Mouse (Mus musculus): ENCODE measurements around the gene Tmem151a. TPM values are rescaled to one million over a fixed set of nuclear protein-coding genes. Genes with fewer than 3 reads are reported as not detected.

Gene Tmem151a
- polyA plus RNA-seq, 1 experiment from 2014 or later, result 2.9 TPM

DNA sequence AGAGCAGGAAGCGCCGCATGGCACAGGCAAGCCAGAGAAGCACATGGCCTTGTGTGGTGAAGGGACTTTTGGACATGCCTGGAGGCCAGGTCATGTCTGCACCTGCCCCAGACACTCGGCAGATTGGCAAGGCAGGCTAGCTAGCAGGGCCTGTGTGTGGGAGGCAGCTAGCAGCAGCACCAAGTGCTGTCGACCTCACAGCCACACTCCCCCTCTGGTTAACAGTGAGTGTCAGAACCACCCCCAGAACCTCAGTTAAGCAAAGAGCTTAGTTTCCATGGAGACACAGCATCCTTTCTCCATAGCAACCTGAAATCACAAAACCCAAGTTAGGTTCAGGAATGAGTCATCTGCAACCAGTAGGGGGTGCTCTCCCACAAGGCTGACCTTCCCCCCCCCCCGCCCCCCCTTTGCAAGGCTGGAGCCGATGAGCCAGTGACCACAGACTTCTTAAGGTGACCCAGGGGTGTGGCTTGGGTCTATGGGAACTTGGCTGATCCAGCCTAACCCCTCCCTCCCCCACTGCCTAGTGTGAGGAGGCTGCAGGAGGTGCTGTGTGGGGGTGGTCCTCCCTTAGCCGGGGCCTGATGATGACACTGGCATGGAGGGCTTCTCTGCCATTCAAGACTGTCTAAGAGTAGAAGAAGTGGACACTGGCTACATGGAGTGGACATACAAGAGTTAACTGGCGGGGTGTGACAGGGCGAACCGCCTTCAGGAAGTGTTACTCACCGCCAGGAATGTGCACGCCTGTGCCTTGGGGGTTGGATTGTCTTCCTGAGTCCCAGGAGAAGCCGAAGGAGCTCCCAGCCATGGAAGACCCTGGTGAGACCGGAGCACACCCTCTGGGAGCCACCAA lies 35.1 kb downstream of the Tmem151a start, which contains the start of gene Rin1:
Gene Rin1, plus strand, starts transcription at position 435 of the 859 bp plus-strand sequence.
- Histone ChIP-seq H3K4me3 (peak within 1 kb of the TSS; percentile 13; the same call in 1 of the 2 replicates), H3K4me1 (peaks cover 29% of the 10 kb centered on the region), H3K27ac (0 out of 2 replicates have a peak within 1 kb of the TSS, but pooled peaks have one; percentile 25), H3K27me3 (peaks cover 47% of the 10 kb centered on the region), H3K36me3 (peaks cover 34% of the 10 kb centered on the region), H3K9me3 (no peaks in the 10 kb centered on the region), H3K9ac (no peak within 1 kb of the TSS), H3K4me2 (replicated peaks) (peak within 1 kb of the TSS; percentile 38)
- no peak for ATAC-seq (ENCODE audit: insufficient number of reproducible peaks, insufficient read depth, low FRiP score, low TSS enrichment)
- WGBS, result 12% methylated on average over 14 of the region's 14 CpGs

DNA sequence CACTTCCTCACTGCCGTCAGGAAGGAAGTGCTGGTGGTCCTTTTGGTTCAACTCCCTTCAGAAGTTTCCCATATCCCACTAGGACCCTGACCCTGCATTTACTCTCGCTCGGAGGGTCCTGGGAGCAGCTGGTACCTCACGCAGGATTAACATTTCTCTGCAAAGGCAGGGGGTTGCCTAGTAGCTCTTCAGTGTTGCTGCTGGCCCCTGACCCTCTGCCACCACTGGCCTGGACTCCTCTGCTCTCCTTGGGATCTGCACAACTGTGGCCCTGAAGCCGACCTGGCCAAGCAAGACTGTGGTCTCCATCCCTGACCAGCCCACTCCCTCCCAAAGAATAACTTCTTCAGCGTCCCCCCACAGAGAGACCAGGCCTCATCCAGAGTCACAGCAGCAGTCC lies 36.0 kb downstream of the Tmem151a start:
- Histone ChIP-seq H3K4me1 (peaks cover 29% of the 10 kb centered on the region), H3K9me3 (no peaks in the 10 kb centered on the region), H3K4me3 (no peak overlapping the region), H3K27ac (no peak overlapping the region), H3K36me3 (peaks cover 34% of the 10 kb centered on the region), H3K4me2 (replicated peaks) (no peak overlapping the region), H3K27me3 (peaks cover 44% of the 10 kb centered on the region), H3K9ac (no peak overlapping the region)
- ATAC-seq (ENCODE audit: insufficient number of reproducible peaks, insufficient read depth, low FRiP score, low TSS enrichment), result no peak
- 75% methylated on average over 6 of the region's 6 CpGs for WGBS

DNA sequence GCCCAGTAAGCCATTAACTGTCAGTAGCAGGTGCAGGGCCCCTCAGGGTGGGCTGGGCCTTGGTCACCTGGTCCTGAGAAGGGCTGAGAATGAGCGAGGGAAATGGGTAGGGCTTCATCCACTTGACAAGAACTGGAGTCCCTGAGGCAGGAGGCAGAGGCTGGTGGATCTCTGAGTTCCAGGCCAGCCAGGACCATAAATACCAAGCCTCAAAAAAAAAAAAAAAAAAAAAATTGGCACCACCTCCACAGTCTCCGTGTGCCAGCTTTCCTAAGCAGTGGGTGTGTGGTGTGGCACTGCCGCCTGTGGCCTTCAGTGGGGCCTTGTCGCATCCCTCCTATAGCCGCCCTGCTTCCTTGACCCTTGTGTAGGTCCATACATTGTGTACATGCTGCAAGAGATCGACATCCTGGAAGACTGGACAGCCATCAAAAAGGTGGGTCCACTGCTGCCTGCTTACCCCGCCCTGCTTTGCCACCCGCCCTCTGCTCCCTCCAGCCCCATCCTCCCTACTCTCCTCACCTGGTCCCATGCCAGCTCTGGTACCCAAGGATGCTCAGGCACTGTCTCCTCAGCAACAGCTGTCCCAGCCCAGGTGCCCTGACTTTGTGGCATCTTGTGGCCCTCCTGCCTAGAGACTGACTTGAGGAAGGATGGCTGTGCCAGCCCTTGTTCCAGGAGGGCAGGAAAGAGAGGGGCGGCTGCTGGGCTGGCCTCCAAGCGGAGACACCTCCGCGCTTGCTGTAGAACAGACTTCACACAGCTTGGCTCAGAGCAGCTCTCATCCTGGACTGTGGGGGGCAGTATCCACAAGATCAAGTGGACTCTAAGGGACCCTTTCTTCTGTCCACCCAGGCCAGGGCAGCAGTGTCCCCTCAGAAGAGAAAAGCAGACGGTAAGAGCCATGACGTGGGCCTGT lies 36.9 kb downstream of the Tmem151a start:
- no peaks in the 10 kb centered on the region for H3K9me3 ChIP-seq
- H3K4me1 ChIP-seq, result peaks cover 29% of the 10 kb centered on the region
- H3K9ac ChIP-seq, result no peak overlapping the region
- H3K36me3 ChIP-seq, result peaks cover 41% of the 10 kb centered on the region
- ATAC-seq (ENCODE audit: insufficient number of reproducible peaks, insufficient read depth, low FRiP score, low TSS enrichment), result no peak
- peaks cover 38% of the 10 kb centered on the region for H3K27me3 ChIP-seq
- WGBS, result 83% methylated on average over 14 of the region's 14 CpGs
- no peak overlapping the region for H3K4me2 ChIP-seq (replicated peaks)
- no peak overlapping the region for H3K4me3 ChIP-seq
- H3K27ac ChIP-seq, result no peak overlapping the region

DNA sequence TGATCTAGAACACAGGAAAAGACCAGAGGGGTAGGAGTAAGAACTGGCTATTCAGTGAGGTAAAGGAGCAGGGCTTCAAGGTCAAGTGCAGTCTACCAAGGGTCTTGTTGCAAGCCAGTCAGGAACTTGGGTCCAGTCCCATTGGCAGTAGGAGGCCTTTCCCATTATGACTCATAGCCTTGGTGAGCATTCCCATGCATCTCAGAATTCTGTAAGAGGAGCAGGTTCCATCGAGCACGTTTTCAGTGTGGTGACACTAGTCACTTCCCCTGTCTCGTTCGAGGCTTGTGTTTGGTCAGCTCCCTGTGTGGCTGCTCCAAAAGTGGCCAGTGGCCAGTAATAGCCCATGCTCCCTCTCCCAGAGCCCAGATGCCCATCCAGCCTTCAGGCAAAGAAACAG lies 39.8 kb downstream of the Tmem151a start:
- Histone ChIP-seq H3K9ac (no peak overlapping the region), H3K4me3 (no peak overlapping the region), H3K27ac (no peak overlapping the region), H3K27me3 (peaks cover 9% of the 10 kb centered on the region), H3K36me3 (peaks cover 42% of the 10 kb centered on the region), H3K9me3 (no peaks in the 10 kb centered on the region), H3K4me2 (replicated peaks) (no peak overlapping the region), H3K4me1 (peaks cover 23% of the 10 kb centered on the region)
- ATAC-seq (ENCODE audit: insufficient number of reproducible peaks, insufficient read depth, low FRiP score, low TSS enrichment), result no peak
- 85% methylated on average over 4 of the region's 4 CpGs for WGBS

DNA sequence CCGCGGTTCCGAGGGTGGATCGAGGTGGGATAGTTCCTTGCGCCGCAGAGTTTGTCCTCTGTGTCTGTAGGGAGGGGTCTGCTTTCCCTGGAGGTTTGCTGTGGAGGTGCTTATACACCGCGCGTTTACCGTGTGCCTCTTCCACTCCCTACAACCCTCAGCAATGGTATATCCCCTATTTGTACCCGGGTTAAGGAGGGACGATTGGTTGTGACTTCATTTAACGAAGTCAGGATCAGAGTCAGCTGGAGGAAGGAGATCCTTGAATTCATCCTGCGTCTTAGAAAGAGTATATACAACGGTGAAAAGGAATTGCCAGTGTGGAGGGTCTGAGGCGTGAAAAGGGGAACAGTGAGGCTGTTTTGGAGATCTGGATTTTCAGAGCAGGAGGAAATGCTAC lies 43.7 kb downstream of the Tmem151a start:
- Histone ChIP-seq H3K27me3 (no peaks in the 10 kb centered on the region), H3K27ac (peak overlapping the region; percentile 36; the same call in 1 of the 2 replicates), H3K36me3 (peaks cover 13% of the 10 kb centered on the region), H3K4me1 (peaks cover 35% of the 10 kb centered on the region), H3K4me3 (peak overlapping the region; percentile 91), H3K9ac (peak overlapping the region; percentile 94), H3K9me3 (no peaks in the 10 kb centered on the region), H3K4me2 (replicated peaks) (peak overlapping the region; percentile 99)
- WGBS, result 2% methylated on average over 16 of the region's 16 CpGs
- ATAC-seq (ENCODE audit: insufficient number of reproducible peaks, insufficient read depth, low FRiP score, low TSS enrichment), result no peak

DNA sequence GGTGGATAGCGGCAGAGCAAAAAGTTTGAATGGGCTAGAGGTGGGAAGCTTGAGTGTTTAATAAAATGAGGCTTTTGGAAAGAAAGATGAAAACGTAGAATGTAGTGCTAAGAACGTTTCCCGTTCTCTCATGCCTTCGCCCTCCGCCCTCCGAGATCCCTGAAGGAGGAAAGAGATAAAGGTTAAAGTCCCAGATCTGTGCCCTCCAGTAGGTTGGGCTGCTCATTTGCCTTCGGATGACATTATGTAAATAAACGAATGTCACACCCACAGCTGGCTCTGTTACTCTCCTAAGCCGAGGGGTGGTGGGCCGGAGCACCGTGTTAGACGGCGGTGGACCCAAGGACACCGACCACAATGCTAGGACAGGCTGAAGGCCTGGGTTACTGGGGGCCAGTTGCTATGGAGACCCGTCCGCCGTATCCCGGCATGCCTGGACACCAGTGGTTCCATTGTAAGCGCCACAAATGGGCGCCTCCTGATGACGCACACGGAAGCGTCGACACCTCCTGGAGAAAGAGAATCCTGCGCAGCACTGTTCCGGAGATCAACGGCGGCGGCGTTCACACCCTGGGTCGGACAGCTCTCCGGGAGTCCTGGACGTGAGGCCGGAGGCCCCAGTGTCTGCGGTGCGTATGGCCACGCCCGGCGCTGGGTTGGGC lies 44.3 kb downstream of the Tmem151a start, which contains the start of gene Brms1:
Gene Brms1, plus strand, starts transcription at position 493 of the 662 bp plus-strand sequence.
- 6% methylated on average over 40 of the region's 40 CpGs for whole genome bisulfite sequencing
- H3K9ac ChIP-seq, result peak within 1 kb of the TSS; percentile 94
- peak within 1 kb of the TSS; percentile 91 for H3K4me3 ChIP-seq
- peak within 1 kb of the TSS; percentile 99 for H3K4me2 ChIP-seq (replicated peaks)
- H3K27ac ChIP-seq, result peak within 1 kb of the TSS; percentile 36; the same call in 1 of the 2 replicates
- no peaks in the 10 kb centered on the region for H3K27me3 ChIP-seq
- H3K36me3 ChIP-seq, result peaks cover 9% of the 10 kb centered on the region
- no peaks in the 10 kb centered on the region for H3K9me3 ChIP-seq
- H3K4me1 ChIP-seq, result peaks cover 35% of the 10 kb centered on the region
- ATAC-seq (ENCODE audit: insufficient number of reproducible peaks, insufficient read depth, low FRiP score, low TSS enrichment), result peak; percentile 71

DNA sequence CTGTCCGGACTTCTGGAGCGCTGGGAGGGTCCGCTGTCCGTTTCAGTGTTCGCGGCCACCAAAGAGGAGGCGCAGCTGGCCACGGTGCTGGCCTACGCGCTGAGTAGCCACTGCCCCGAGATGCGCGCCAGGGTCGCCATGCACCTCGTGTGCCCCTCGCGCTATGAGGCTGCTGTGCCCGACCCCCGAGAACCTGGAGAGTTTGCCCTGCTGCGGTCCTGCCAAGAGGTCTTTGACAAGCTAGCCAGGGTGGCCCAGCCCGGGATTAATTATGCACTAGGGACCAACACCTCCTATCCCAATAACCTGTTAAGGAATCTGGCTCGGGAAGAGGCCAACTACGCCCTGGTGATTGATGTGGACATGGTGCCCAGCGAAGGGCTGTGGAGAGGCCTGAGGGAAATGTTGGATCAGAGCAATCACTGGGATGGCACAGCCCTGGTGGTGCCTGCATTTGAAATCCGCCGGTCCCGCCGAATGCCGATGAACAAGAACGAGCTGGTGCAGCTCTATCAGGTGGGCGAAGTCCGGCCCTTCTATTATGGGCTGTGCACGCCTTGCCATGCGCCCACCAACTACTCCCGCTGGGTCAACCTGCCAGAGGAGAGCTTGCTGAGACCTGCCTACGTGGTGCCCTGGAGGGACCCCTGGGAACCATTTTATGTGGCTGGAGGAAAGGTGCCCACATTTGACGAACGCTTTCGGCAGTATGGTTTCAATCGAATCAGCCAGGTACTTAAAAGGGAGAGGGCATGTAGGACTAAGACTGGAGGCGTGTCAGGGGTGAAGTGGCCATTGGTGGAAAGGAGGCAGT lies 45.8 kb downstream of the Tmem151a start:
- peak overlapping the region; percentile 94 for H3K9ac ChIP-seq
- peak overlapping the region; percentile 99 for H3K4me2 ChIP-seq (replicated peaks)
- peak overlapping the region; percentile 83; the same call in 1 of the 2 replicates for H3K27ac ChIP-seq
- H3K9me3 ChIP-seq, result no peaks in the 10 kb centered on the region
- WGBS, result 15% methylated on average over 41 of the region's 41 CpGs
- peak overlapping the region; percentile 91 for H3K4me3 ChIP-seq
- H3K27me3 ChIP-seq, result no peaks in the 10 kb centered on the region
- peaks cover 35% of the 10 kb centered on the region for H3K4me1 ChIP-seq
- no peak for ATAC-seq (ENCODE audit: insufficient number of reproducible peaks, insufficient read depth, low FRiP score, low TSS enrichment)
- peaks cover 9% of the 10 kb centered on the region for H3K36me3 ChIP-seq

DNA sequence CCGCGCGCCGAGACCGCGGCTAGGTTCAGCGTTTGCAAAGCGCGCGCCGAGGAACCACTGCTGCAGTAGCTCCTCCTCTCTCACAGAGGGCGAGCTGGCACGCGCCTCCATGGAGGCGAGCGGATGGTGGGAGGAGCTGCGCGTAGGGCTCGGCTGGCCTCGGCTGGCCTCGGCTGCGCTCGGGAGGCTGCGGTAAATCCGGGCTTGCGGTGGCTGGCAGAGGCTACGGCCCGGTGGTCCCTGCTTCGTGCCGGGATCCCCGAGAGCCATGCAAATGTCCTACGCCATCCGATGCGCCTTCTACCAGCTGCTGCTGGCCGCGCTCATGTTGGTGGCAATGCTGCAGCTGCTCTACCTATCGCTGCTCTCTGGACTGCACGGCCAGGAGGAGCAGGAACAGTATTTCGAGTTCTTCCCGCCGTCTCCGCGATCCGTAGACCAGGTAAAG lies 46.6 kb downstream of the Tmem151a start, which contains the start of the genes B4gat1 and AC124502.3:
Gene B4gat1, plus strand, starts transcription at position 118 of the 448 bp plus-strand sequence.
Gene AC124502.3, plus strand, starts transcription at position 183 of the 448 bp plus-strand sequence.
- peak within 1 kb of the TSS; percentile 94 for H3K9ac ChIP-seq
- H3K9me3 ChIP-seq, result no peaks in the 10 kb centered on the region
- under 1% methylated on average over 44 of the region's 44 CpGs for WGBS
- peak; percentile 86 for ATAC-seq (ENCODE audit: insufficient number of reproducible peaks, insufficient read depth, low FRiP score, low TSS enrichment)
- no peaks in the 10 kb centered on the region for H3K27me3 ChIP-seq
- peaks cover 35% of the 10 kb centered on the region for H3K4me1 ChIP-seq
- peaks cover 5% of the 10 kb centered on the region for H3K36me3 ChIP-seq
- peak within 1 kb of the TSS; percentile 91 for H3K4me3 ChIP-seq
- peak within 1 kb of the TSS; percentile 99 for H3K4me2 ChIP-seq (replicated peaks)
- peak within 1 kb of the TSS; percentile 83 for H3K27ac ChIP-seq

DNA sequence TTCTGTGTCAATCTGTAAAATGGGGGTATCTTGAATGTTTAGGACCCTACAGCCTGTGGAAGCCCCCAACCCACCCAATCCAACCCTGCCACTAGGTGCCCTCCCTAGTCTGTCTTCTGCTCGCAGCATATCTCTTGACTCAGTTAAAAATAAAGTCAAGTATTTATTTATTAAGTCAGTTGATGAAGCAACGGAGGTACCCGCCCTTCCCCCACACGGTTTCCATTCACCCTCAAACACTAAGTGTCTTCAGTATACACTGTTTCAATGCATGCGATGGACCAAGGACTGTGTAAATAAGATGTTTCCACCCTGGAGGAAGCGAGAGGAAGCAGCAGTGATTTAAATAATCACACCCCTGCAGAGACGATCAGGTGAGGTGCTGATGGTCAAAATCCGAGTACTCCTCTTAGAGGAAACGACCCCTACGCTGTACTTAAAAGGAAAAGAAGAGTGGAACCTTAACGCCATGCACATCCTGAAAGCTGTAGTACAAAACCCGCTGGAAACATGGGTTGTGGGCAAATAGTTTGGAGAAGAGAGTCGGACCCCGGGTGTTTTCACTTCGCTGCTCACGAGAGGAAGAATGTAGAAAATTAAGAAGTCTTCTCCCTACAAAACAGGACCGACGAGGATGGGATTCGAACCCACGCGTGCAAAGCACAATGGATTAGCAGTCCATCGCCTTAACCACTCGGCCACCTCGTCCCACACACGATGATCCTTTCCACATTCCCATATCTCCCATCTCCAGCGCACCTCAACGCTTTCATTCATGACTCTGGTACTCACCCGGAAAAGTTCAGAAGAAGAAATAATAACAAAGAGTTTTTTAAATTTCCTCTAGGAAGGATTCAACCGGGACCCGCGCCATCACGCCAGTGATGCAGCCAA lies 47.4 kb downstream of the Tmem151a start:
- no peak for ATAC-seq (ENCODE audit: insufficient number of reproducible peaks, insufficient read depth, low FRiP score, low TSS enrichment)
- Histone ChIP-seq H3K4me2 (replicated peaks) (peak overlapping the region; percentile 99), H3K36me3 (no peaks in the 10 kb centered on the region), H3K9ac (peak overlapping the region; percentile 94), H3K27me3 (no peaks in the 10 kb centered on the region), H3K4me1 (peaks cover 35% of the 10 kb centered on the region), H3K27ac (peak overlapping the region; percentile 83), H3K4me3 (peak overlapping the region; percentile 91), H3K9me3 (no peaks in the 10 kb centered on the region)
- WGBS, result 6% methylated on average over 32 of the region's 32 CpGs

Data from embryonic facial prominence, embryonic 12.5 days (tissue).